Mouse (Mus musculus) heart, embryonic 12.5 days (tissue): ENCODE measurements around the gene Ppm1k. TPM values are rescaled to one million over a fixed set of nuclear protein-coding genes. Genes with fewer than 3 reads are reported as not detected.

ENCODE experiments used
- polyA plus RNA-seq: library from polyadenylated mRNA; unstranded; fragments of >200 nt; fragmentation: Nextera tagmentation; extraction: Ambion mirVana; gene quantifications from 2 replicates; pipeline ENCODE4 v1.2.1, GENCODE M21; 2016

Ppm1k gene
- polyA plus RNA-seq, 1 experiment from 2014 or later, result 15.5 TPM

Other genes starting within 250 kb of the Ppm1k start
- not detected in 2 replicates for gene Vmn1r16, start 206.0 kb downstream of the Ppm1k start, polyA plus RNA-seq
- gene Vmn1r17, start 171.7 kb downstream of the Ppm1k start, polyA plus RNA-seq, result not detected in 2 replicates
- not detected in 2 replicates for gene Vmn1r18, start 139.7 kb downstream of the Ppm1k start, polyA plus RNA-seq
- gene Vmn1r19, start 131.7 kb downstream of the Ppm1k start, polyA plus RNA-seq, result not detected in 2 replicates
- gene Vmn1r20, start 106.5 kb downstream of the Ppm1k start, polyA plus RNA-seq, result not detected in 2 replicates
- 5.3 and 5.8 TPM in 2 replicates for gene Herc6, start 45.5 kb upstream of the Ppm1k start, polyA plus RNA-seq
- gene Pyurf, start 156.6 kb upstream of the Ppm1k start, polyA plus RNA-seq, result 25.1 and 26.1 TPM in 2 replicates
- 18.7 and 21.1 TPM in 2 replicates for gene Lancl2, start 167.1 kb upstream of the Ppm1k start, polyA plus RNA-seq